Mouse (Mus musculus) ES-Bruce4 (cell line): Measurements from ENCODE around the gene Vangl1. TPM values are rescaled to one million over a fixed set of nuclear protein-coding genes. Genes with fewer than 3 reads are reported as not detected.

Experiments used
- H3K27ac ChIP-seq: 2 replicates; pipeline ENCODE4 v1.5.1; 2012; ENCODE audit warnings: low read length, inconsistent platforms; ENCODE audit not compliant: insufficient read depth
- H3K27me3 ChIP-seq: 2 replicates; pipeline ENCODE4 v1.6.1; 2012; ENCODE audit warnings: mild to moderate bottlenecking, low read length, inconsistent platforms; ENCODE audit not compliant: control insufficient read depth, poor library complexity, insufficient read depth, severe bottlenecking
- H3K36me3 ChIP-seq: 2 replicates; pipeline ENCODE4 v1.6.1; 2012; ENCODE audit warnings: inconsistent platforms, mild to moderate bottlenecking, low read length, moderate library complexity; ENCODE audit not compliant: control insufficient read depth, poor library complexity, insufficient read depth, severe bottlenecking
- H3K4me1 ChIP-seq: one replicate; pipeline ENCODE4 v1.8.1; 2011; ENCODE audit warnings: low read length; ENCODE audit not compliant: control insufficient read depth, insufficient read depth
- H3K4me3 ChIP-seq: 2 replicates; pipeline ENCODE4 v1.5.1; 2011; ENCODE audit warnings: low read depth, mild to moderate bottlenecking, low read length
- H3K9ac ChIP-seq: 2 replicates; pipeline ENCODE4 v1.6.1; 2012; ENCODE audit warnings: low read depth, mild to moderate bottlenecking, inconsistent platforms; ENCODE audit not compliant: poor library complexity, severe bottlenecking
- H3K9me3 ChIP-seq: replicated peaks from 2 replicates; pipeline ENCODE4 v1.6.1; 2012; ENCODE audit warnings: mild to moderate bottlenecking, low read length, inconsistent platforms; ENCODE audit not compliant: control insufficient read depth, poor library complexity, insufficient read depth, severe bottlenecking
- CTCF ChIP-seq: IDR thresholded peaks from one replicate; pipeline ENCODE4 v1.8.1; 2011; ENCODE audit warnings: low read depth, low read length
- EP300 ChIP-seq: IDR thresholded peaks from 2 replicates; pipeline ENCODE4 v1.6.1; 2011; ENCODE audit warnings: low read depth, low read length; ENCODE audit not compliant: insufficient read depth
- POLR2A ChIP-seq: IDR thresholded peaks from one replicate; pipeline ENCODE4 v1.8.1; 2011; ENCODE audit warnings: low read length; ENCODE audit not compliant: insufficient read depth
- polyA plus RNA-seq: library from polyadenylated mRNA; stranded (reverse); fragments of >200 nt; gene quantifications from 2 replicates; pipeline ENCODE4 v1.2.4, GENCODE M21; 2011; ENCODE audit warnings: low read depth; ENCODE audit not compliant: missing spikeins, insufficient read depth, insufficient read length

The Vangl1 gene
- polyA plus RNA-seq, 1 experiment: 85.8 TPM

DNA sequence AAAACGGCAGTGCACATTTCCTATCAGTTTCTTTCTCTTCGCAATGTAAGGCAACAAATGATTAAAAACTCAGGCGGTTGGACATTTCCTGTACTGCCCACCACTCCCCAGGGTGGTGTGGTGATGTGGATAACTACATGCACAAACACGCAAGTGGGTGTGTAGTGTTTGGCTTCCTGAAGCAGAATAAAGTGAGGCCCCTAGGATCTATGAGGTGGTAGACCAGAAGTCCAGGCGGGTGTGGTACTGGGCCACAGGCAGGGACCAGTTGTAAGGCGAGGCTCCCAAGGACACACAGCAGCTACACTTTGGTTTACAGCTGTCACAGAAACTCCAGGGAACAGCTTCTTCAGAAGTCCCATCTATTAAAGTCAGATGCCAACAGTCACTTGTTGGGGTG, 46.8 kb downstream of the Vangl1 start:
- no peak overlapping the region for H3K4me3 ChIP-seq
- H3K27me3 ChIP-seq: no peaks in the 10 kb centered on the region
- TF ChIP-seq CTCF (no peak), EP300 (no peak), POLR2A (no peak)
- no peak overlapping the region for H3K27ac ChIP-seq
- peaks cover 4% of the 10 kb centered on the region for H3K4me1 ChIP-seq
- no peaks in the 10 kb centered on the region for H3K9me3 ChIP-seq
- H3K36me3 ChIP-seq: peaks cover 38% of the 10 kb centered on the region
- no peak overlapping the region for H3K9ac ChIP-seq

DNA sequence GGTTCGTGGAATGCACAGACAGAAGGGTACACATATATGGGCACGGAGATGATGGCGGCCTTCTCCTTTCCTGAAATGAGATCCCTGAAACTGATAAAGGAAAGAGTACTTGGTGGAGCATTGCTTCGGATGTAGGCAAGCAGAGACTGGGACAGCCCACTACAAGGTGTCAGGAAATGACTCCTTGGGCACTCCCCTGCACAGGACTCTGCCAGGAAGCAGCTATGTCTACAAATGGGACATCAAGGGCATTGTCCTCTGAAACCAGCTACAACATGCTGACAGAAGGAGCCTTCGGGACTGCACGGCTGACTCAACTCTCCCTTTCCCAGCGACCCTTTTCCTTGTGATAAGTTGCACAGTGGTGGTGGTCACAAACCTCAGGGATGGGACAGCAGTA, 47.8 kb downstream of the Vangl1 start:
- H3K9me3 ChIP-seq: no peaks in the 10 kb centered on the region
- peaks cover 35% of the 10 kb centered on the region for H3K36me3 ChIP-seq
- no peaks in the 10 kb centered on the region for H3K27me3 ChIP-seq
- H3K27ac ChIP-seq: no peak overlapping the region
- TF ChIP-seq POLR2A (no peak), EP300 (no peak), CTCF (no peak)
- no peak overlapping the region for H3K9ac ChIP-seq
- H3K4me1 ChIP-seq: peaks cover 4% of the 10 kb centered on the region
- H3K4me3 ChIP-seq: no peak overlapping the region

DNA sequence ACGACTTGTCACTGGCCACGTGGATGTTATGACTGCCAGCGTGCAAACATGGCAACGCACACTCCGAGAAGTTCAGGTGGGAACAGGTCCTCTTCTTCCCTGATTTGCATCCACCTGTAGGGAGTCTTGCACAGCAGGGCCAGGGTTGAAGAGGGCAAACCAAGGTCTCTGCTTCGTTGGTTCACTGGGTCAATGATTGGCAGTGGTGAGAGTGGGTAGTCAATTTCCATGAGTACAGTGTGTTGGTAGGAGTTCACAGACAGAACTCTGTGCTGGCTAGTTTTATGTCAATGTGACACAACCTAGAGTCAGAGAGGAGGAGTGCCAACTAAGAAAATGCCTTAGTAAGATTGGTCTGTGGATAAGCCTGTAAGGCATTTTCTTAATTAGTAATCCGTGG, 50.4 kb downstream of the Vangl1 start:
- Histone ChIP-seq H3K9ac (no peak overlapping the region), H3K27ac (no peak overlapping the region), H3K4me3 (no peak overlapping the region), H3K27me3 (no peaks in the 10 kb centered on the region), H3K36me3 (peaks cover 15% of the 10 kb centered on the region), H3K4me1 (peaks cover 2% of the 10 kb centered on the region), H3K9me3 (no peaks in the 10 kb centered on the region)
- no peak for TF ChIP-seq EP300
- TF ChIP-seq POLR2A: no peak
- no peak for TF ChIP-seq CTCF

DNA sequence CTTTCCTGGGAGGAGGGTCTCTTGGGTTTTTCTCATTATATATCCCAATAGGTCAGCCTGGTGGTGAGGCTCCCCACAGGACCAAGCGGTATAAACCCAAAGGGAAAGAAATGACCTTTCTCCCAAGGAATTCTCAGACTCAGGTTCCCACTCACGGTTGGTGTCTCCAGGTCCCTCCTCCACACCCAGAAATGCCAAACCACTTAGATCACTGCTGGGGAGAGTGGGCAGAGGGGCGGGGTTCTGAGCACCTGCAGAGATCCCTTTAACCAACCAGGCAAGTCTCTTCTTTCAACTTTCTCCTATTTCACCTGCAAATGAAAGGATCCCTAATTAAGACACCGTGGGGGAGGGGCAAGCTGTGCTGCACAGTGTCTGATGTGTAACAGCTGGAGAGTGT, 51.6 kb downstream of the Vangl1 start:
- Histone ChIP-seq H3K9me3 (no peaks in the 10 kb centered on the region), H3K27ac (peak overlapping the region; percentile 96), H3K27me3 (no peaks in the 10 kb centered on the region), H3K4me3 (peak overlapping the region; percentile 66), H3K9ac (peak overlapping the region; percentile 72), H3K4me1 (peaks cover 2% of the 10 kb centered on the region), H3K36me3 (peaks cover 9% of the 10 kb centered on the region)
- TF ChIP-seq EP300 (peak; percentile 81), POLR2A (no peak), CTCF (no peak)

DNA sequence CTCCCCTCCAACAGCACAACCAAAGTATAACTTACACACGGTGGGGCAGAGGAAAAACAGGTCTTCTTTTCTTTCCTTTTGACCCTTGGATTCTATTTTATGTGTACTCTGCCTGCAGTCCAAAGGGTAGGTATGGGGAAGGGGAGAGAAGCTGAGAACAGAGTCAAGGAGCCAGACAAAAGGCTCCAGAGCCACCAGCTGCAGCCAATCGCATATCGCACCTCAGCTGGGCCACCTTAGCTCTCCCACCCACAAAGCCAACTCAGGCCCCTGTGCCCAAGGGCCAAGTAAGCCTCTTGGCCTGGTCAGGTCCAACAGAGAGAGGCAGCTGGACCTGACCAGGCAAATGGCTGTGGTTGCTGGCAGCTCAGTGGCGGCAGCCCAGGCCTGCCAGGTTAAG, 52.0 kb downstream of the Vangl1 start:
- Histone ChIP-seq H3K9me3 (no peaks in the 10 kb centered on the region), H3K27me3 (no peaks in the 10 kb centered on the region), H3K36me3 (peaks cover 5% of the 10 kb centered on the region), H3K27ac (peak overlapping the region; percentile 96), H3K4me1 (peaks cover 2% of the 10 kb centered on the region), H3K4me3 (peak overlapping the region; percentile 66), H3K9ac (peak overlapping the region; percentile 72)
- TF ChIP-seq CTCF: no peak
- TF ChIP-seq POLR2A: no peak
- no peak for TF ChIP-seq EP300

DNA sequence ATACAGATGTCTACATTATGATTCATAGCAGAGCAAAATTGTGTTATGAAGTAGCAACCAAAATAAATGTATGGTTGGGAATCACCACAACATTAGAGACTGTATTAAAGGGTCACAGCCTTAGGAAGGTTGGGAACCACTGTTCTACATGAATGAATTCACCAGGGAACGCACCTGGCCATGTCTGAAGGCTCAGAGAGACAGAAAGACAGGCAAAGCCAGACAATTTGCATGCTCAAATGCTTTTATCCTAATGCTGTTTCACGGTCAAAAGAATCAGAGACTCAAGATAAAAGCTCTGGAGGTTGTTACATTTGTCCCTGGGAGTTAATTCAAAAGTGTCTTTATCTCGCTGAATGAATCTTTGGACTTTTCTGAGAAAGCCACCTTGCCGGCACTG, 52.6 kb downstream of the Vangl1 start:
- H3K4me3 ChIP-seq: no peak overlapping the region
- TF ChIP-seq EP300 (no peak), CTCF (no peak), POLR2A (no peak)
- H3K9ac ChIP-seq: peak overlapping the region; percentile 72
- no peaks in the 10 kb centered on the region for H3K27me3 ChIP-seq
- no peaks in the 10 kb centered on the region for H3K9me3 ChIP-seq
- peak overlapping the region; percentile 96 for H3K27ac ChIP-seq
- peaks cover 2% of the 10 kb centered on the region for H3K4me1 ChIP-seq
- H3K36me3 ChIP-seq: no peaks in the 10 kb centered on the region
